Mouse (Mus musculus) layer of hippocampus, adult 9-10 months (tissue): ENCODE data around the gene Zfp12.
"Not testable (repeated sequence)": the region's sequence is repeated elsewhere in the genome, so short reads cannot be mapped to it uniquely, and the experiment has no call there.

Source experiments
- DNase-seq: peaks from one replicate; pipeline ENCODE4 v3.0.0; 2022; ENCODE audit warnings: low spot score

The Zfp12 gene

GRCm38 (mm10) chr5:143235028-143235693 is at the start of gene Zfp12:
Zfp12 (plus strand) TSS chr5:143235163.
- DNase-seq, result peak; percentile 86

GRCm38 (mm10) chr5:143188014-143188413 is 46.9 kb upstream of the Zfp12 start:
- not testable (repeated sequence) for DNase-seq

- DNase-seq, result no peak
Observed at GRCm38 (mm10) chr5:143192806-143193205, 42.2 kb upstream of the Zfp12 start.

- not testable (repeated sequence) for DNase-seq
Observed at GRCm38 (mm10) chr5:143194747-143195146, 40.2 kb upstream of the Zfp12 start.

- no peak for DNase-seq
Observed at GRCm38 (mm10) chr5:143195166-143195565, 39.8 kb upstream of the Zfp12 start.

- no peak for DNase-seq
Observed at GRCm38 (mm10) chr5:143196506-143196905, 38.5 kb upstream of the Zfp12 start.

GRCm38 (mm10) chr5:143205015-143205414 is 29.9 kb upstream of the Zfp12 start:
- DNase-seq, result no peak

GRCm38 (mm10) chr5:143213832-143214231 is 21.1 kb upstream of the Zfp12 start:
- no peak for DNase-seq

- no peak for DNase-seq
Observed at GRCm38 (mm10) chr5:143220996-143221395, 14.0 kb upstream of the Zfp12 start.

GRCm38 (mm10) chr5:143222287-143222686 is 12.7 kb upstream of the Zfp12 start:
- no peak for DNase-seq

GRCm38 (mm10) chr5:143226790-143227189 is 8.2 kb upstream of the Zfp12 start, which contains the start of gene Spdye4a:
Spdye4a (minus strand) TSS chr5:143226890.
- no peak for DNase-seq

GRCm38 (mm10) chr5:143236036-143236435 is 1.1 kb downstream of the Zfp12 start:
- no peak for DNase-seq

- DNase-seq, result no peak
Observed at GRCm38 (mm10) chr5:143244926-143245325, 10.0 kb downstream of the Zfp12 start.

- DNase-seq, result no peak
Observed at GRCm38 (mm10) chr5:143252039-143252438, 17.1 kb downstream of the Zfp12 start.

GRCm38 (mm10) chr5:143252791-143253185 is 17.8 kb downstream of the Zfp12 start:
- no peak for DNase-seq

- DNase-seq, result no peak
Observed at GRCm38 (mm10) chr5:143253186-143253880, 18.4 kb downstream of the Zfp12 start.

- DNase-seq, result no peak
Observed at GRCm38 (mm10) chr5:143253881-143254486, 19.0 kb downstream of the Zfp12 start.

GRCm38 (mm10) chr5:143254487-143255130 is 19.6 kb downstream of the Zfp12 start:
- no peak for DNase-seq

- no peak for DNase-seq
Observed at GRCm38 (mm10) chr5:143255131-143255519, 20.2 kb downstream of the Zfp12 start.

GRCm38 (mm10) chr5:143255802-143256201 is 20.8 kb downstream of the Zfp12 start:
- no peak for DNase-seq

GRCm38 (mm10) chr5:143261636-143262035 is 26.7 kb downstream of the Zfp12 start:
- DNase-seq, result no peak

- no peak for DNase-seq
Observed at GRCm38 (mm10) chr5:143264689-143265088, 29.7 kb downstream of the Zfp12 start.

- no peak for DNase-seq
Observed at GRCm38 (mm10) chr5:143265409-143265808, 30.4 kb downstream of the Zfp12 start.
